Mouse (Mus musculus) limb, embryonic 14.5 days (tissue): ENCODE results near the gene Fscn1. TPM values are rescaled to one million over a fixed set of nuclear protein-coding genes. Genes with fewer than 3 reads are reported as not detected.
A peak's percentile ranks its signal among the peaks of the same experiment; 100 is the strongest.

Experiments used
- ATAC-seq: fragments of 200-750 bp; cut with Nextera tagmentation; 2 replicates; pipeline ENCODE4 v1.8.0; 2017; ENCODE audit warnings: low read depth, moderate number of reproducible peaks, moderate TSS enrichment; ENCODE audit not compliant: low FRiP score
- DNase-seq: peaks from one replicate; pipeline ENCODE4 v3.0.0-alpha.2; 2015; ENCODE audit warnings: low spot score
- H3K27ac ChIP-seq: fragments of 300-500 bp; sonication (generic); replicated peaks from 2 replicates; pipeline ENCODE4 v1.5.1; 2014; ENCODE audit warnings: low read depth, mild to moderate bottlenecking, low read length, moderate library complexity, mixed read lengths
- H3K27me3 ChIP-seq: fragments of 300-500 bp; sonication (generic); 2 replicates; pipeline ENCODE4 v1.6.1; 2014; ENCODE audit warnings: low read length, mixed read lengths; ENCODE audit not compliant: control insufficient read depth, insufficient read depth
- H3K36me3 ChIP-seq: fragments of 300-500 bp; sonication (generic); 2 replicates; pipeline ENCODE4 v1.6.1; 2014; ENCODE audit warnings: mild to moderate bottlenecking, low read length, moderate library complexity, mixed read lengths; ENCODE audit not compliant: control insufficient read depth, insufficient read depth
- H3K4me1 ChIP-seq: fragments of 300-500 bp; sonication (generic); 2 replicates; pipeline ENCODE4 v1.6.1; 2014; ENCODE audit warnings: antibody characterized with exemption, low read length, mixed read lengths; ENCODE audit not compliant: control insufficient read depth, insufficient read depth
- H3K4me2 ChIP-seq: fragments of 300-500 bp; sonication (generic); replicated peaks from 2 replicates; pipeline ENCODE4 v1.6.1; 2014; ENCODE audit warnings: low read depth, mild to moderate bottlenecking, low read length, moderate library complexity; ENCODE audit not compliant: severe bottlenecking
- H3K4me3 ChIP-seq: fragments of 300-500 bp; sonication (generic); replicated peaks from 2 replicates; pipeline ENCODE4 v1.5.1; 2014; ENCODE audit warnings: low read length
- H3K9ac ChIP-seq: fragments of 300-500 bp; sonication (generic); 2 replicates; pipeline ENCODE4 v1.6.1; 2014; ENCODE audit warnings: mild to moderate bottlenecking, low read depth, low read length, moderate library complexity; ENCODE audit not compliant: severe bottlenecking
- H3K9me3 ChIP-seq: fragments of 300-500 bp; sonication (generic); 2 replicates; pipeline ENCODE4 v1.6.1; 2016; ENCODE audit warnings: low read length; ENCODE audit not compliant: control insufficient read depth
- POLR2A ChIP-seq: fragments of 200-500 bp; IDR thresholded peaks from 2 replicates; pipeline ENCODE4 v1.8.0; 2012; ENCODE audit warnings: inconsistent platforms, mild to moderate bottlenecking, moderate library complexity, borderline replicate concordance; ENCODE audit not compliant: insufficient read depth, insufficient read length; ENCODE audit errors: extremely low read depth
- WGBS: fragments of 180-500 bp; shearing (Covaris S2); extraction: QIAGEN DNeasy Blood & Tissue Kit; methylation state at CpG from one replicate; pipeline ENCODE4 v1.1.7; 2014; 5-methylcytosine and 5-hydroxymethylcytosine counted together
- polyA plus RNA-seq, 2 experiments: library from polyadenylated mRNA; depleted of rRNA in 1 of 2; stranded (reverse) in 1 of 2; unstranded in 1 of 2; fragments of >200 nt; fragmentation: Nextera tagmentation in 1 of 2; extraction: Ambion mirVana in 1 of 2; gene quantifications; 2 replicates each; pipeline versions ENCODE4 v1.2.1 to v1.2.3; 2012 to 2014

The Fscn1 gene
- polyA plus RNA-seq, 2 experiments = 356 to 395 TPM

DNA sequence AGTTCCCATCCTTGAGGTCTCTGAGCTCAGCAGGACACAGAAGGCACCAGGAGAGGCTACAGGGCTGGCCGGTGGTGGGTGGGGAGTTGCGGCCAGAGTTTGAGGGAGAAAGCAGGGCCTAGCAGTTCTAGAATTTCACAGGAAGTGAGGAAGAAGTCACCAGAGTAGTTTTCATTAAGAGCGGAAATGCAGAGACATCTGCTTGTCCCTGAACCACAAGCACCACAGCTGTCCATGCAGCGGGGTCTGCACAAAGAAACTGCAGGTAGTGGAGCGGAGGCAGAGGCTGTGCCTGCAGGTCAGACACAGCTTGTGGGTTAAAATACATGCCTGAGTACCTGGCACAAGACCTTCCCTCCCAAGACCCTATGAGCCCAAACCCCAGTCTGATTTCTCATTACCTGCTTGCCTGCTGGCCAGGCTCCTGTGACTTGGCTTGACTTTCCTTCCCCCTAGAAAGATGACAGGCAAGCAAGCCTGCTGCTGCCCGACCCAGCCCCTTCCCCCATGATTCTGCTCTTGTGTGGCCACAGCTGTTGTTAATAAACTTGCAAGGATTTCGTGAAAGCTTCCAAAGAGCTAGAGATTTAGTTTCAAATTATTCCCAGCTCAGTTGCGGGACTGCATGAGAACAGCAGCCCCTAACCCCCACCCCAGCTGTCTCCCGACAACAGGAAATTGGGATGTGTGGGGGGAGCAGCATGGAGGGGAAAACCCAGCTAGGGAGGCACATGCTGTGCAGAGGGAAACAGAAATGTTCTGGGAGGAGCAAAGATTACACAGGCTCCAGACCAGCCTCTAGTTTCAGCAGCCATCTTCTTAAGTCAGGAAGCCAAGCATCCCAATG is 40.7 kb downstream of the Fscn1 start:
- H3K4me3 ChIP-seq = peak overlapping the region; percentile 17
- H3K36me3 ChIP-seq = peaks cover 11% of the 10 kb centered on the region; the same call in 1 of the 2 replicates
- peak overlapping the region; percentile 38 for H3K4me2 ChIP-seq
- H3K9me3 ChIP-seq = no peaks in the 10 kb centered on the region
- WGBS = 8% methylated on average over 9 of the region's 9 CpGs
- H3K9ac ChIP-seq = peak overlapping the region; percentile 21; the same call in 1 of the 2 replicates
- peak overlapping the region; percentile 91 for H3K27ac ChIP-seq
- peak; percentile 92 for DNase-seq
- TF ChIP-seq POLR2A = no peak
- peaks cover 26% of the 10 kb centered on the region for H3K4me1 ChIP-seq
- ATAC-seq = peak; percentile 97
- no peaks in the 10 kb centered on the region for H3K27me3 ChIP-seq

DNA sequence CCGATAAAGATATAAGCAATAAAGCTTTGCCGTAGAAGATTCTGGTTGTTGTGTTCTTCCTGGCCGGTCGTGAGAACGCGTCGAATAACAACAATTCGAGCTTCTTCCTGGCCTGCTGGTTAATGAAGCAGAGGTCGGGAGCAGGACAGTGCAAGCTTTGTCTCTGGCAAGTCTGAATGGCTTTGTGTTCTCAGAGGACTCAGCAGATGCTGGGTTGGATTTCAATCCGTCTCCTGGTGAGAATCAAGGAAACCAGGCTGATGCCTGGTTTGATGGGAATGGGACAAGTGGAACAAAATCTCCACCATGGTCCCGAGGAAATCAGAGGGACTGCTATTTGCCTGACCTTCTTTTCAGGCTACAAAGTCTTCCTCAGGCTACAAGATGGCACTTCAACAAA is 49.2 kb downstream of the Fscn1 start:
- WGBS = 75% methylated on average over 10 of the region's 11 CpGs
- Histone ChIP-seq H3K9me3 (no peaks in the 10 kb centered on the region), H3K9ac (no peak overlapping the region), H3K4me3 (no peak overlapping the region), H3K27ac (no peak overlapping the region), H3K27me3 (no peaks in the 10 kb centered on the region), H3K4me2 (no peak overlapping the region), H3K36me3 (peaks cover 46% of the 10 kb centered on the region), H3K4me1 (no peaks in the 10 kb centered on the region)
- DNase-seq (no peak), ATAC-seq (no peak)
- TF ChIP-seq POLR2A = no peak

DNA sequence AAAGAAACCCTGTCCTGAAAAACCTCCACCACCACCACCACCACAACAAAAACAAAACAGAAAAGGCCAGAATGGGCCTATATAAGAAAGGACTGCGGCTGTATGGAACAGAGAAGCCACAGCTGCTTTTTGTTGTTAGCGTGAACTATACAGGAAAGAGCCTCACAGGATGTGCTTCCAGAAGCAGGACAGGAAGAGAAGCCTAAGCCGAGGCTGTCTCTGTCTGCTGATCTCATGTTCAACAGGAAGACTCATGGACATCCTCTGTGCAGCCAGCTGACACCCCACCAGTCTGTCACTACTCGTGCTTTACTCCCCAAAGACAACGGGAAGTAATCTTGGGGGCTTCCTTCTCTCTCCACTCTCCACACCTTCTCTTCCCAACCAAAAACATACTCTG is 57.3 kb downstream of the Fscn1 start:
- H3K36me3 ChIP-seq = peaks cover 71% of the 10 kb centered on the region
- H3K9ac ChIP-seq = no peak overlapping the region
- WGBS = 81% methylated on average over 5 of the region's 5 CpGs
- no peak for ATAC-seq
- no peaks in the 10 kb centered on the region for H3K27me3 ChIP-seq
- no peaks in the 10 kb centered on the region for H3K4me1 ChIP-seq
- TF ChIP-seq POLR2A = no peak
- no peak overlapping the region for H3K4me3 ChIP-seq
- H3K27ac ChIP-seq = no peak overlapping the region
- H3K4me2 ChIP-seq = no peak overlapping the region
- no peaks in the 10 kb centered on the region for H3K9me3 ChIP-seq
- DNase-seq = no peak

Other genes with a start within 250 kb of the Fscn1 start
- gene Tnrc18, start 142.7 kb upstream of the Fscn1 start, polyA plus RNA-seq (2012; rRNA removed) = 61.1 and 85.3 TPM in 2 replicates
- gene Tnrc18, start 142.7 kb upstream of the Fscn1 start, polyA plus RNA-seq (2014; fragmentation: Nextera tagmentation; extraction: Ambion mirVana) = 46.6 and 55.7 TPM in 2 replicates
- gene Fbxl18, start 64.9 kb upstream of the Fscn1 start, polyA plus RNA-seq (2012; rRNA removed) = 12.5 and 21.1 TPM in 2 replicates
- gene Fbxl18, start 64.9 kb upstream of the Fscn1 start, polyA plus RNA-seq (2014; fragmentation: Nextera tagmentation; extraction: Ambion mirVana) = 9.4 and 10.2 TPM in 2 replicates
- gene Actb, start 53.6 kb upstream of the Fscn1 start, polyA plus RNA-seq (2012; rRNA removed) = 2,733 and 3,354 TPM in 2 replicates
- 14,101 and 14,367 TPM in 2 replicates for gene Actb, start 53.6 kb upstream of the Fscn1 start, polyA plus RNA-seq (2014; fragmentation: Nextera tagmentation; extraction: Ambion mirVana)
- 41.5 and 47.3 TPM in 2 replicates for gene Rnf216, start 152.7 kb downstream of the Fscn1 start, polyA plus RNA-seq (2012; rRNA removed)
- 34.2 and 35.1 TPM in 2 replicates for gene Rnf216, start 152.7 kb downstream of the Fscn1 start, polyA plus RNA-seq (2014; fragmentation: Nextera tagmentation; extraction: Ambion mirVana)
- gene Olfr718-ps1, start 187.2 kb downstream of the Fscn1 start, polyA plus RNA-seq (2012; rRNA removed) = not detected in 2 replicates
- gene Olfr718-ps1, start 187.2 kb downstream of the Fscn1 start, polyA plus RNA-seq (2014; fragmentation: Nextera tagmentation; extraction: Ambion mirVana) = not detected in 2 replicates
- gene Rbak, start 220.4 kb downstream of the Fscn1 start, polyA plus RNA-seq (2012; rRNA removed) = 21.0 TPM in 2 replicates
- 8.8 and 12.6 TPM in 2 replicates for gene Rbak, start 220.4 kb downstream of the Fscn1 start, polyA plus RNA-seq (2014; fragmentation: Nextera tagmentation; extraction: Ambion mirVana)
- gene Spdye4b, start 220.7 kb downstream of the Fscn1 start, polyA plus RNA-seq (2012; rRNA removed) = not detected in 2 replicates
- not detected in 2 replicates for gene Spdye4b, start 220.7 kb downstream of the Fscn1 start, polyA plus RNA-seq (2014; fragmentation: Nextera tagmentation; extraction: Ambion mirVana)